Comparison of ENCODE assay signal across 14 mouse cellular contexts in the genomic region with DNA sequence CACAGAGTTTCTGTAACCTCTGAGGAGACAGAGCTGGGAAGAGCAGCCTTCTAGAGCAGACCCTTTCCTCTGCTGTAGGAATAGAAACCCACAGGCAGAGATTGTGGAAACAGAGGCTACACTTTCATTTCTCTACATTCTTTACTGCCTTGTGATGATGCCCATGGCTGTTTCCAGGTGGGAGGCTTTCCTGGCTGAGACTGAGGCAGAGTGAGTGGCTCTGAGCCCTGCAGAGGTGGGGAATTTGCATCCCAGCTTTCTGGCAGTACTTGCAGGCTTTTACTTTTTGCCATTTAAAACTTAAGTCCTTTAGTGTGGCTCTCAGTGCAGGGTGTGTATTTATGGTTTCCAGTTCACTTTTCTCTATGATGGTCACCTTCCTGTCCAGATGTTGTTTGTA.
"Had no signal": no experiment of that assay in that cellular context is flagged by ENCODE, and none has a peak within 500 bp of the region (broad histone marks: within the 10 kb centered on the region; RNA-seq: fewer than 3 reads in every experiment).

No protein-coding gene starts in this region.

- ATAC-seq: midbrain, embryonic 15.5 days had no signal

- H3K27ac ChIP-seq: liver, embryonic 13.5 days; macrophage; midbrain, embryonic 12.5 days; midbrain, embryonic 15.5 days; neural tube, embryonic 12.5 days; neural tube, embryonic 15.5 days had no signal

- H3K9ac ChIP-seq: liver, embryonic 13.5 days; midbrain, embryonic 12.5 days; midbrain, embryonic 15.5 days; neural tube, embryonic 12.5 days; neural tube, embryonic 15.5 days had no signal

- H3K9me3 ChIP-seq: liver, embryonic 13.5 days; midbrain, embryonic 12.5 days; midbrain, embryonic 15.5 days; neural tube, embryonic 12.5 days; neural tube, embryonic 15.5 days had no signal

- H3K4me1 ChIP-seq: midbrain, embryonic 12.5 days; midbrain, embryonic 15.5 days had no signal

- H3K4me3 ChIP-seq: liver, embryonic 13.5 days; midbrain, embryonic 12.5 days; midbrain, embryonic 15.5 days; neural tube, embryonic 12.5 days; neural tube, embryonic 15.5 days had no signal

- H3K4me2 ChIP-seq: liver, embryonic 13.5 days; midbrain, embryonic 12.5 days; midbrain, embryonic 15.5 days; neural tube, embryonic 12.5 days; neural tube, embryonic 15.5 days had no signal

- H3K36me3 ChIP-seq: liver, embryonic 13.5 days; midbrain, embryonic 12.5 days; midbrain, embryonic 15.5 days; neural tube, embryonic 12.5 days; neural tube, embryonic 15.5 days had no signal

- DNase-seq: kidney, postnatal 14 days; kidney, postnatal 4 days; left cerebral cortex, postnatal 4 days; liver, embryonic 13.5 days; lung, adult 2 months; right cerebral cortex, adult 18-20 months; right cerebral cortex, postnatal 14 days; right cerebral cortex, postnatal 4 days; thymus, postnatal 25 days had no signal

- H3K27me3 ChIP-seq: liver, embryonic 13.5 days; midbrain, embryonic 12.5 days; midbrain, embryonic 15.5 days; neural tube, embryonic 12.5 days; neural tube, embryonic 15.5 days had no signal
